Mouse (Mus musculus) activated CD4-positive, CD25-positive, alpha-beta regulatory T cell (primary cell): Measurements from ENCODE around the gene Casp1. TPM values are rescaled to one million over a fixed set of nuclear protein-coding genes. Genes with fewer than 3 reads are reported as not detected.

Source experiments
- polyA plus RNA-seq, 2 experiments: library from polyadenylated mRNA; unstranded; fragments of 100-300 nt; shearing (Covaris generic); gene quantifications; one replicate each; pipeline ENCODE4 v1.2.1; 2017

Casp1 gene
- polyA plus RNA-seq: 10 to 100 TPM; 37.4 to 80.0 TPM

DNA sequence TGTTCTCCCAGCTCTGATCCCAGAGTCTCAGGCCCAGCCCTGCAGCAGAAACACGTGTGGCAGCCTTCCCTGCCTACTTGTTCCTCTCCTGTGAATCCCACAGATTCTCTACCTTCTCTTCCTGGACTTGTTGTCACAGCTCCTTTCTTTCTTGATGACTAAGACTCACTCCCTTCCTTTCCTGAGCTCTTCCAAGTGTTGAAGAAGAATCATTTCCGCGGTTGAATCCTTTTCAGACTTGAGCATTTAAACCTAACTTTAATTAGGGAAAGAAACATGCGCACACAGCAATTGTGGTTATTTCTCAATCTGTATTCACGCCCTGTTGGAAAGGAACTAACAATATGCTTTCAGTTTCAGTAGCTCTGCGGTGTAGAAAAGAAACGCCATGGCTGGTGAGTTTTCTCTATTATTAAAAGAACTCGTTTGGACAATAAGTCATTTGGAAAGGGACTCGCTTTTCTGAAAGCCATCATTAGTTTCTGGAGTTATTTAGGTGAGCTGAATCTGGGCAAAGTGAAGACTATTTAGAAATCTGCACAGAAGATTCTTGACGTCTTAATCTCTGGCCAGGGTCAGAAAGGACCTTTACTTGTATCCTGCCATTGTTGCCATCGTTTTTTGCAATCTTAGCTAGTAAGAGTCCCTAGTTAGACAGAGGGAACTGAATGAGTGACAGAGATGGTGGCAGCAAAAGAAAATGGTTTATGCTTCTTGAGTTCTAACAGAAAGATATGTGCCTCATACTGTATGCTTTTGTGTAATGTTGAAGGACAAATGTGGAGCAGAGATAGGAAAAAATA, at the start of gene Casp1:
TSS of gene Casp1 (plus strand) at position 189 of the 803 bp plus-strand sequence.

GRCm38 (mm10) chr9:5308561-5308960, 10.2 kb downstream of the Casp1 start, which contains the start of gene Casp4:
TSS of gene Casp4 (plus strand) at chr9:5308828.

GRCm38 (mm10) chr9:5345291-5345898, 47.1 kb downstream of the Casp1 start, which contains the start of gene Casp12:
TSS of gene Casp12 (plus strand) at chr9:5345430.

Other genes starting within 250 kb of the Casp1 start
- gene Casp4, start 10.3 kb downstream of the Casp1 start, polyA plus RNA-seq: 10 to 100 TPM; 31.8 to 61.9 TPM
- under 1 TPM in 1 of 2 experiments, not detected in 1; 0.60 TPM for gene Casp12, start 46.9 kb downstream of the Casp1 start, polyA plus RNA-seq